Mouse (Mus musculus): Measurements from ENCODE around the gene Bcl2. TPM values are rescaled to one million over a fixed set of nuclear protein-coding genes. Genes with fewer than 3 reads are reported as not detected.

Bcl2 gene
- total and polyA plus RNA-seq, 3 experiments, result 4.5 to 13.6 (median 8.7) TPM

- Histone ChIP-seq H3K4me3 (replicated peaks in 1 of 3; ENCODE audit: low read depth in 2 of 3, low read length in 2 of 3, poor library complexity in 1 of 3) (no peak overlapping the region), H3K27me3 (replicated peaks) (no peaks in the 10 kb centered on the region), H3K9ac (ENCODE audit: insufficient read depth, low read depth) (no peak overlapping the region), H3K36me3 (replicated peaks in 1 of 2; ENCODE audit: control insufficient read depth in 1 of 2, insufficient read depth in 1 of 2, low read length in 1 of 2) (peaks cover 0 to 2% of the 10 kb centered on the region in 2 experiments), H3K4me2 (ENCODE audit: insufficient read depth, low read depth, poor library complexity, severe bottlenecking) (no peak overlapping the region), H3K4me1 (ENCODE audit: control insufficient read depth in 1 of 2, insufficient read depth in 2 of 2) (peaks cover 25 to 65% of the 10 kb centered on the region in 2 experiments), H3K27ac (ENCODE audit: insufficient read depth, low read depth) (no peak overlapping the region), H3K9me3 (replicated peaks; ENCODE audit: low read length) (peaks cover 8% of the 10 kb centered on the region), H3K79me2 (replicated peaks; ENCODE audit: control insufficient read depth, extremely low read depth, insufficient read depth, poor library complexity, severe bottlenecking) (no peaks in the 10 kb centered on the region)
- no peak for DNase-seq (ENCODE audit: extremely low read depth)
- in situ Hi-C loops (cut with MboI; ENCODE audit: low pct_ligation_motif_present, low pct_unique_long_range_greater_than_20kb, low sequenced_read_pairs), result no loop called here
- dilution Hi-C loops (cut with MboI; ENCODE audit: extremely low pct_ligation_motif_present, extremely low pct_unique_long_range_greater_than_20kb, low sequenced_read_pairs), result no loop called here
- TF ChIP-seq SMC3 (IDR thresholded peaks at IDR 0.05; ENCODE audit: low read depth, low read length), result no peak
- peak; percentile 55 for TF ChIP-seq IRF4 (IDR thresholded peaks at IDR 0.05; ENCODE audit: low read depth, low read length)
- no peak for TF ChIP-seq KAT2A (IDR thresholded peaks at IDR 0.05; ENCODE audit: insufficient replicate concordance, low read length)
- no peak for TF ChIP-seq ELF1 (IDR thresholded peaks at IDR 0.05; ENCODE audit: low read depth, low read length)
- no peak for TF ChIP-seq ZC3H11A (IDR thresholded peaks at IDR 0.05; ENCODE audit: low read depth, low read length)
- no peak for TF ChIP-seq MYC (IDR thresholded peaks at IDR 0.05; ENCODE audit: low read depth, low read length)
- no peak for TF ChIP-seq MAX (IDR thresholded peaks at IDR 0.05; ENCODE audit: low read length)
- TF ChIP-seq EP300 (IDR thresholded peaks at IDR 0.05; ENCODE audit: low read length), result peak; percentile 30; the same call in 1 of the 2 replicates
- TF ChIP-seq SIN3A (IDR thresholded peaks at IDR 0.05; ENCODE audit: low read length), result no peak
- no peak for TF ChIP-seq POLR2A (IDR thresholded peaks at IDR 0.05; ENCODE audit: low read depth, low read length)
- no peak for TF ChIP-seq TCF12 (IDR thresholded peaks at IDR 0.05; ENCODE audit: low read depth, low read length)
- TF ChIP-seq ETS1 (conservative IDR thresholded peaks at IDR 0.05; ENCODE audit: low read depth, low read length), result peak; percentile 31; the same call in 1 of the 2 replicates
- TF ChIP-seq TBP (conservative IDR thresholded peaks at IDR 0.05; ENCODE audit: low read depth, low read length), result no peak
- TF ChIP-seq NRF1 (IDR thresholded peaks at IDR 0.05; ENCODE audit: low read depth, low read length), result no peak
- TF ChIP-seq JUN (IDR thresholded peaks at IDR 0.05; ENCODE audit: insufficient read depth, low read depth, low read length), result no peak
- no peak for TF ChIP-seq RAD21 (IDR thresholded peaks at IDR 0.05; ENCODE audit: low read depth, low read length)
- no peak for TF ChIP-seq BHLHE40 (IDR thresholded peaks at IDR 0.05; ENCODE audit: low read depth, low read length)
- TF ChIP-seq ZNF384 (IDR thresholded peaks at IDR 0.05; ENCODE audit: low read depth, low read length), result no peak
- no peak for TF ChIP-seq MAFK (IDR thresholded peaks at IDR 0.05; ENCODE audit: insufficient replicate concordance, low read length)
- no peak for TF ChIP-seq E2F4 (IDR thresholded peaks at IDR 0.05; ENCODE audit: insufficient replicate concordance, low read depth, low read length)
- no peak for TF ChIP-seq POLR2AphosphoS2 (IDR thresholded peaks at IDR 0.05; ENCODE audit: low read depth, low read length)
- TF ChIP-seq ZKSCAN1 (IDR thresholded peaks at IDR 0.05; ENCODE audit: borderline replicate concordance, low read depth, low read length), result no peak
- peak; percentile 85 for TF ChIP-seq MEF2A (IDR thresholded peaks at IDR 0.05; ENCODE audit: borderline replicate concordance, low read depth, low read length)
- no peak for TF ChIP-seq CHD2 (IDR thresholded peaks at IDR 0.05; ENCODE audit: low read length)
- no peak for TF ChIP-seq ZMIZ1 (IDR thresholded peaks at IDR 0.05; ENCODE audit: low read depth, low read length)
Observed at GRCm38 (mm10) chr1:106585349-106585748, 128.7 kb downstream of the Bcl2 start.
